Mouse (Mus musculus): ENCODE measurements around the gene Matn4.
A peak's percentile ranks its signal among the peaks of the same experiment; 100 is the strongest.
"Not testable (repeated sequence)": the region's sequence is repeated elsewhere in the genome, so short reads cannot be mapped to it uniquely, and the experiment has no call there.

Matn4 gene

GRCm38 (mm10) chr2:164373187-164373586, 31.8 kb downstream of the Matn4 start:
- no peak for DNase-seq (ENCODE audit: low read depth in 2 of 2, low spot score in 2 of 2)

- no peak for DNase-seq (ENCODE audit: low read depth in 2 of 2, low spot score in 2 of 2)
Measured at GRCm38 (mm10) chr2:164372408-164373053, 32.4 kb downstream of the Matn4 start.

GRCm38 (mm10) chr2:164371371-164371770, 33.6 kb downstream of the Matn4 start:
- DNase-seq (ENCODE audit: low read depth in 2 of 2, low spot score in 2 of 2), result no peak

- no peak for DNase-seq (ENCODE audit: low read depth in 2 of 2, low spot score in 2 of 2)
Measured at GRCm38 (mm10) chr2:164368620-164369105, 36.3 kb downstream of the Matn4 start.

GRCm38 (mm10) chr2:164366947-164367346, 38.0 kb downstream of the Matn4 start:
- no peak for DNase-seq (ENCODE audit: low read depth in 2 of 2, low spot score in 2 of 2)

- DNase-seq (ENCODE audit: low read depth in 2 of 2, low spot score in 2 of 2), result no peak
Measured at GRCm38 (mm10) chr2:164360974-164361657, 43.8 kb downstream of the Matn4 start.

- DNase-seq (ENCODE audit: low read depth in 2 of 2, low spot score in 2 of 2), result no peak
Measured at GRCm38 (mm10) chr2:164359668-164360067, 45.3 kb downstream of the Matn4 start.

GRCm38 (mm10) chr2:164359031-164359430, 45.9 kb downstream of the Matn4 start:
- DNase-seq (ENCODE audit: low read depth in 2 of 2, low spot score in 2 of 2), result no peak

- no peak for DNase-seq (ENCODE audit: low read depth in 2 of 2, low spot score in 2 of 2)
Measured at GRCm38 (mm10) chr2:164358373-164358772, 46.6 kb downstream of the Matn4 start.

GRCm38 (mm10) chr2:164356177-164356967, 48.6 kb downstream of the Matn4 start:
- DNase-seq (ENCODE audit: low read depth in 2 of 2, low spot score in 2 of 2), result peak in 1 of 2 experiments; percentile 6

GRCm38 (mm10) chr2:164353356-164353755, 51.6 kb downstream of the Matn4 start:
- DNase-seq (ENCODE audit: low read depth in 2 of 2, low spot score in 2 of 2), result no peak

GRCm38 (mm10) chr2:164352697-164353096, 52.3 kb downstream of the Matn4 start:
- DNase-seq (ENCODE audit: low read depth in 2 of 2, low spot score in 2 of 2), result no peak

- peak in 1 of 2 experiments; percentile 10 for DNase-seq (ENCODE audit: low read depth in 2 of 2, low spot score in 2 of 2)
Measured at GRCm38 (mm10) chr2:164348980-164349379, 56.0 kb downstream of the Matn4 start.

GRCm38 (mm10) chr2:164347697-164348096, 57.3 kb downstream of the Matn4 start:
- DNase-seq (ENCODE audit: low read depth in 2 of 2, low spot score in 2 of 2), result not testable (repeated sequence)

GRCm38 (mm10) chr2:164343732-164344131, 61.2 kb downstream of the Matn4 start:
- not testable (repeated sequence) for DNase-seq (ENCODE audit: low read depth in 2 of 2, low spot score in 2 of 2)
